Mouse (Mus musculus) heart, adult 2 months (tissue): Measurements from ENCODE around the gene Vmn1r21. TPM values are rescaled to one million over a fixed set of nuclear protein-coding genes. Genes with fewer than 3 reads are reported as not detected.
"Not testable (repeated sequence)": the region's sequence is repeated elsewhere in the genome, so short reads cannot be mapped to it uniquely, and the experiment has no call there.

Experiments
- DNase-seq, 2 experiments: peaks; one replicate each; pipeline ENCODE4 v3.0.0; 2021
- H3K27ac ChIP-seq: fragments of 200-600 bp; 2 replicates; pipeline ENCODE4 v1.8.1; 2022
- H3K27me3 ChIP-seq: fragments of 200-500 bp; 2 replicates; pipeline ENCODE4 v1.6.1; 2012; ENCODE audit warnings: mild to moderate bottlenecking, low read length, inconsistent platforms, mixed read lengths; ENCODE audit not compliant: control insufficient read depth, insufficient read depth
- H3K36me3 ChIP-seq: fragments of 200-500 bp; 2 replicates; pipeline ENCODE4 v1.6.1; 2012; ENCODE audit warnings: low read length, inconsistent platforms; ENCODE audit not compliant: control insufficient read depth, insufficient read depth
- H3K4me1 ChIP-seq: fragments of 200-500 bp; 2 replicates; pipeline ENCODE4 v1.6.1; 2011; ENCODE audit warnings: low read length; ENCODE audit not compliant: control insufficient read depth, insufficient read depth
- H3K4me3 ChIP-seq: fragments of 200-600 bp; 2 replicates; pipeline ENCODE4 v1.8.1; 2022
- H3K79me2 ChIP-seq: fragments of 200-500 bp; replicated peaks from 2 replicates; pipeline ENCODE4 v1.6.1; 2012; ENCODE audit warnings: mild to moderate bottlenecking, inconsistent platforms, low read length, moderate library complexity, mixed read lengths; ENCODE audit not compliant: control insufficient read depth, insufficient read depth
- H3K9ac ChIP-seq: fragments of 200-500 bp; 2 replicates; pipeline ENCODE4 v1.6.1; 2012; ENCODE audit warnings: low read depth, mild to moderate bottlenecking, control low read depth, inconsistent platforms, low read length, mixed read lengths
- CTCF ChIP-seq: fragments of 200-600 bp; IDR thresholded peaks from 2 replicates; pipeline ENCODE4 v1.8.1; 2022; ENCODE audit warnings: antibody characterized with exemption, mild to moderate bottlenecking, moderate library complexity
- EP300 ChIP-seq: fragments of 200-500 bp; IDR thresholded peaks from 2 replicates; pipeline ENCODE4 v1.6.1; 2011; ENCODE audit warnings: low read depth, low read length, control low read depth; ENCODE audit not compliant: insufficient read depth
- POLR2A ChIP-seq: fragments of 200-500 bp; IDR thresholded peaks from 2 replicates; pipeline ENCODE4 v1.6.1; 2011; ENCODE audit warnings: mild to moderate bottlenecking, low read depth, low read length, control low read depth; ENCODE audit not compliant: insufficient read depth
- WGBS: fragments of 180-500 bp; shearing (Covaris S2); methylation state at CpG from one replicate; pipeline ENCODE4 v1.1.7; 2018; 5-methylcytosine and 5-hydroxymethylcytosine counted together
- intact Hi-C: fragments of 180-260 bp; cut with DNase I; formaldehyde crosslinking; loops from one replicate; pipeline ENCODE4 v1.15.1; 2025
- long read RNA-seq: library from polyadenylated mRNA; stranded (forward); transcript quantifications from one replicate; pipeline ENCODE4 v2.0.0, GENCODE M21; 2021
- polyA plus RNA-seq: library from polyadenylated mRNA; depleted of rRNA; stranded (reverse); fragments of >200 nt; gene quantifications from 2 replicates; pipeline ENCODE4 v1.2.3, GENCODE M21; 2012; rRNA removed
- total RNA-seq, 2 experiments: library from RNA; stranded (reverse); gene quantifications; 2 replicates each; pipeline ENCODE4 v1.2.3; 2021

The Vmn1r21 gene
- total RNA-seq (not detected), polyA plus RNA-seq (not detected in 2 replicates)
- long read RNA-seq: 0 reads

- Histone ChIP-seq H3K27me3 (no peaks in the 10 kb centered on the region), H3K27ac (no peak within 1 kb of the TSS), H3K79me2 (no peaks in the 10 kb centered on the region), H3K36me3 (no peaks in the 10 kb centered on the region), H3K9ac (no peak within 1 kb of the TSS), H3K4me1 (no peaks in the 10 kb centered on the region), H3K4me3 (no peak within 1 kb of the TSS)
- WGBS: 60% methylated on average over 1 of the region's 1 CpGs
- no peak for DNase-seq
- intact Hi-C loops: no loop called here
- no peak for TF ChIP-seq POLR2A
- no peak for TF ChIP-seq EP300
- TF ChIP-seq CTCF: no peak
These were observed at the start of gene Vmn1r21 for GRCm38 (mm10) chr6:57850286-57850685. Gene Vmn1r21, minus strand, starts transcription at chr6:57850343.

GRCm38 (mm10) chr6:57859043-57860042, 9.2 kb upstream of the Vmn1r21 start:
- no peaks in the 10 kb centered on the region for H3K27me3 ChIP-seq
- intact Hi-C loops: loop anchor here (1.0 to 10.0 kb wide), 3 partner anchors 116 to 425 kb away; no protein-coding TSS in a partner anchor
- H3K36me3 ChIP-seq: no peaks in the 10 kb centered on the region
- 41% methylated on average over 6 of the region's 6 CpGs for whole genome bisulfite sequencing
- no peaks in the 10 kb centered on the region for H3K4me1 ChIP-seq
- no peak overlapping the region for H3K4me3 ChIP-seq
- H3K79me2 ChIP-seq: no peaks in the 10 kb centered on the region
- no peak overlapping the region for H3K9ac ChIP-seq
- no peak overlapping the region for H3K27ac ChIP-seq
- TF ChIP-seq POLR2A (no peak), EP300 (no peak), CTCF (peak; percentile 85)
- peak in 1 of 2 experiments; percentile 13 for DNase-seq

- H3K36me3 ChIP-seq, DNase-seq, intact Hi-C loops, H3K4me1 ChIP-seq, H3K79me2 ChIP-seq, H3K27me3 ChIP-seq, H3K9ac ChIP-seq, H3K27ac ChIP-seq, H3K4me3 ChIP-seq: not testable (repeated sequence)
- 82% methylated on average over 5 of the region's 5 CpGs for WGBS
These were observed 1.0 kb upstream of the Vmn1r21 start for GRCm38 (mm10) chr6:57851177-57851576.

- H3K27ac ChIP-seq: no peak overlapping the region
- H3K36me3 ChIP-seq: no peaks in the 10 kb centered on the region
- intact Hi-C loops: no loop called here
- TF ChIP-seq EP300: no peak
- TF ChIP-seq POLR2A: no peak
- no peak for TF ChIP-seq CTCF
- no peaks in the 10 kb centered on the region for H3K79me2 ChIP-seq
- H3K4me3 ChIP-seq: no peak overlapping the region
- no peak overlapping the region for H3K9ac ChIP-seq
- DNase-seq: no peak
- WGBS: 55% methylated on average over 2 of the region's 2 CpGs
- no peaks in the 10 kb centered on the region for H3K27me3 ChIP-seq
- H3K4me1 ChIP-seq: no peaks in the 10 kb centered on the region
These were observed 10.3 kb downstream of the Vmn1r21 start for GRCm38 (mm10) chr6:57839693-57840408.

GRCm38 (mm10) chr6:57825259-57825715, 24.9 kb downstream of the Vmn1r21 start:
- intact Hi-C loops: no loop called here
- peak overlapping the region; percentile 95 for H3K9ac ChIP-seq
- no peaks in the 10 kb centered on the region for H3K79me2 ChIP-seq
- H3K4me3 ChIP-seq: peak overlapping the region; percentile 95
- TF ChIP-seq CTCF (no peak), POLR2A (no peak), EP300 (no peak)
- no peaks in the 10 kb centered on the region for H3K27me3 ChIP-seq
- H3K27ac ChIP-seq: peak overlapping the region; percentile 73
- H3K4me1 ChIP-seq: peaks cover 2% of the 10 kb centered on the region
- WGBS: 11% methylated on average over 5 of the region's 5 CpGs
- no peak for DNase-seq
- H3K36me3 ChIP-seq: no peaks in the 10 kb centered on the region
